Mouse (Mus musculus): Measurements from ENCODE around the gene Gpr4.
A peak's percentile ranks its signal among the peaks of the same experiment; 100 is the strongest.

The Gpr4 gene

DNA sequence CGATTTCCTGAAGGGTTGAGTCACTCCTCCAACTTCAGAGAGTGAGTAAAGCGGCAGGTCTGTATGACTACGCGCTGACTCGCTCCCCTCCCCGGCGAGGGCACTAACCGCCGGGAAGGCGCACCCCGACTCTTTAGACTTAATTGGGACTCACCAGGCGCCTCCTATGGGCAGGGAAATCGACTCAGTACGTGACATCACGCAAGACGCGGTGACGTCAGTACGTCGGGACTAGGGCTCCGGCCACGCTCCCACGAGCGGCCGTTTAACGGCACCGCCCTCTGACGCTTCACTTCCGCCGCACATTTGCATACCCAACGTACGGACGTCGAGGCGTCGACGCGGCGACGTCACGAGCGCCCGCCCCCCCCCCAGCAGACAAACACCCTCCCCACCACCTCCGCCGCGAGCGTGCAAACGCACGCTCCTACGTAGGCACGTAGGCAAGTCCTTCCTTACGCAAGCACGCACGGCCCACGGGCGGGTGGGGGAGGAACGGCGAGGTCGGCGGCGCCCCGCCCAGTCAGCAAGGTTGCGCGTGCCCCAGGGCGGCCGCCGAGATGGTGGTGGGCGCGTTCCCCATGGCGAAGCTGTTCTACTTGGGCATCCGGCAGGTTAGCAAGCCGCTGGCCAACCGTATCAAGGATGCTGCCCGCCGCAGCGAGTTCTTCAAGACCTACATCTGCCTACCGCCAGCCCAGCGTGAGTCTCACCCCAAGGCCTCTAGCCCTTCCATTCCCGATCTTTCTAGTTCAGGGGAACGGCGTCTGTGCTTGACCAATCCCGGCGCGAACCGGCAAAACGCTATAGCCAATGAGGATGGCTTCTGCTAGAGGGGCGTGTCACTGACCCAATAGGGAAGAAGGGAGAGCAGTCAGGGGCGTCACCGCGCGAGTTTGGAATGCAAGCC lies 15.8 kb downstream of the Gpr4 start, which contains the start of gene Opa3:
Gene Opa3 (plus strand): TSS at position 452 of the 910 bp plus-strand sequence.
- DNase-seq (ENCODE audit: low read depth, low spot score): peak; percentile 100

DNA sequence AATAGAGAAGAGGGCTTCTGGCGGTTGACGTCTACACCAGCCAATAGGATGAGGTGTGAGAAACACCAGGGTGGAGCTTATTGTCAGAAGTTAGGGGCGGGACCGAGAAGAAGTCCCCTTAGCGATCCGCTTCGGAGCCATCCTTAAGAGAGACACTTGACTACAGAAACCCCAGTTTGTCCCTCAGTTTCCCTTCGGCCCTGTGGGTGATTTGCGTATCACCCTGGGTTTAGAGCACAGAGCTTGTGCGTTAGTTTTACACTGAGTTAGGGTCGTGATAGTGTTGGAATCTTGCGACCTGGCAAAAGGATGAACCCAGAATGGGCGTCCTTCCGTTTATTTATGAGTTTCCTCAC lies 16.4 kb downstream of the Gpr4 start:
- DNase-seq (ENCODE audit: low read depth, low spot score): no peak

DNA sequence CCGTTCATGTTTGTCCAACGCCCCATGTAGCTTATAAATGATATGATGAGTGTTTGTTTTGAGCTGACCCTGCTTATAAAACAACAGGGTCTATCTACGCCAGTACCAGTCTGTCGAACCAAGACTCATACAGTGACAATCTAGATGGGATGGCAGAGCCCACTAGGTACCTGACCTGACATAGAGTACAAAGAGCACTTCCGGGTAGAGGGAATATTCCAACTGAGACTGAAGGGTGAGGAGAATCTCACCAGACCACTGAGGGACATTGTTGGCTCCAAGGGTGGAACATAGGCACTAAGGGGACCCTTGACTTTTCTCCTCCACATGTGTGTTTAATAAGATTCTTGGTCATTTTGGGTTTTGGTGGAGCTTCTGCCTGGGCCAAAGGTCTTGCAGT lies 17.1 kb downstream of the Gpr4 start:
- no peak for DNase-seq (ENCODE audit: low read depth, low spot score)

DNA sequence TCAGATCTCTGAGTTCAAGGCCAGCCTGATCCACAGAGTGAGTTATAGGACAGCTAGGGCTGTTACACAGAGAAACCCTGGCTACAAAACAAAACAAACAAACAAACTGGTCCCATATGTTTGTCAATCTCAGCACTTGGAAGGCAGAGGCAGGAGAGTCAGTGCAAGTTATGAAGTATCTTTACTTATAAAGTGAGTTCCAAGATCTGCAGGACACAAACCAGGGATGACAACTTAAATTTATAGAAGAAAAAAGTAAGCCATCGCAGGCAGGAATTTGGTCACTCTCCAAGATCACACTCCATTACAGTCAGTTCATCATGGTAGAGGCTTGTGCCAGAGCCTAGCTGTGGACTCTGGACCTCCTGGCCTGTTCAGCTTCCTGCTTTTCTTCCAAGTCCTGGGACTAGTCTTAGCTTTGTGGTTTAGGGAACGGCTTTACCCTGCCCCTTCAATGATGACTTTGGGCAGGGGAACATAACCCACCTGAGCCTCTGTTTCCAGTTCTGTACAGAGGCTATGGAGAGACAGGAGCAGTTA lies 17.8 kb downstream of the Gpr4 start:
- no peak for DNase-seq (ENCODE audit: low read depth, low spot score)

DNA sequence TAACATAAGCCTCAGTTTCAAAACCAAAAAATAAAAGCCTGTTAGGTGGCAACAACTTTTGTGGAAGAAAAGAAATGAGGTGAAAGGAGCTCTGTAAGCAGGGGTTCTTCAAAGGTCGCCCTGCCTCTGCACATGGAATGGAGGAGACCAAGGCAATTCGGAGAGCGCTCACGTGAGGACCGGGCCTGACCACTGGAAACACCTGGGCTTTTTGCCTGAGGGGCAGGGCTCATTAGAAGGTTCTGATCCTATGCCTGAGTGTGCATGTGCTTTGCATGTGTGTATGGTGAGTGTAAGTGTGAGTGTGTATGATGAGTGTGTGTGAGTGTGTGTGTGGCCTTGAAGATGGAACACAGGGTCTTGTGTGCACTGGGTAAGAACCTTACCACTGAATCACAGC lies 18.6 kb downstream of the Gpr4 start:
- no peak for DNase-seq (ENCODE audit: low read depth, low spot score)

DNA sequence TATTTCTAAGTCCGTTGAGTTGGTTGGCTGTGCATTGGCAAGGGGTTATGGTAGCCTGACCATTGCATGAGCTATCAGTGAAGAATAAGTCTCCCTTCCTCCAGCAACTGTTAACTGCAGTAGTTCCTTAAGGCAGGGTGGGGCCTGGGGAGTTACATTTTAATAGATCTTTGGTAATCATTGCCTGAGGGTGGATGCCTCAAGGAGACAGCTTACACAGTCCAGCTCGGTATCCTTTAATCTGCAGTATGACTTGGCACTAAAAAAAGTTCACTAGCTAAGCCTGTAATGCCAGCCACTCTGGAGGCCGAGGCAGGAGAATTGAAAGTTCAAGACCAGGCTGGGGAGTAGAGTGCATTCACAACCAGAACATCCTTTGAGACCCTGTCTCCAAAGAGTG lies 19.5 kb downstream of the Gpr4 start:
- DNase-seq (ENCODE audit: low read depth, low spot score): no peak

DNA sequence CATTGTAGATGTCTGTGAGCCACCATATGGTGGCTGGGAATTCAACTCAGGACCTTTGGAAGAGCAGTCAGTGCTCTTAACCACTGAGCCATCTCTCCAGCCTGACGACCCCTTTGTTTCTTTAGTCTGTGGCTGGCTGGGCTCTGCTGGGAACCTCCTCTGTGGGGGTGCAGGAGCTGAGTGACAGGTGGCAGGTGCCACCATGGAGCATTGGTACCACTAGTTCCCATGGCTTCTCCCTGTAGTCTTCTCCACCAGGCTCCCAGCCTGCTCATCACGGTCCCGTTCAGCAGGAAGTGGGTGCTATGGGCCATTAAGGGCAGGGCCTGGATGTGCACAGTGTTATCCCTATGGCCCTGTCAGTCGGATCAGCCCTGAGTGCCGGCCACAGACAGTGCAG lies 22.3 kb downstream of the Gpr4 start:
- DNase-seq (ENCODE audit: low read depth, low spot score): no peak

DNA sequence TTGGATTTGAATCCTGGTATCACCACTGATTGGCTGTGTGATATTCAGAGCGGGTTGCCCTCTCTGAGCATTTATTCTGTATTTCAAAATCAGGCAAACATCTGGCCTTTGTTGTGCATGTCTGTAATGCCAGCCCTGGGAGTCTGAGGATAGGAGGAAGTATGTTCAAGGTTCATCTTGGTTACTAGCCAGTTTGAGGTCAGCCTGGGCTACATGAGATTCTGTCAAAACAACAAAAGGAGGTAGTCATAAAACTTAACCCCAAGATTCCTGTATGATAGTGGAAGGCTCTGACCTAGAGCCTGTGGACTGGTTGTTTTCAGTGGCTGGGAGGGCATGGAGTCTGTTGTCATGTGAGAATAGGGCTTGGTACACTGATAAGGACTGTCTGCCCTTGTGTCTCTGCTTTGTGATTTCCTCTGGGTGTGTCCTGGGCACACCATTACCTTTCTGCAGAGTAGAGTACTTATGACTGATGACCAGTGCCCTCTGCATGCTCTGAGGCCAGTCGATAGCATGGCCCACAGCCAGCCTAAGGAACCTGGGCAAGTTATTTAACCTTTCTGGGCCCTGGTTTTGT lies 22.8 kb downstream of the Gpr4 start:
- DNase-seq (ENCODE audit: low read depth, low spot score): no peak

DNA sequence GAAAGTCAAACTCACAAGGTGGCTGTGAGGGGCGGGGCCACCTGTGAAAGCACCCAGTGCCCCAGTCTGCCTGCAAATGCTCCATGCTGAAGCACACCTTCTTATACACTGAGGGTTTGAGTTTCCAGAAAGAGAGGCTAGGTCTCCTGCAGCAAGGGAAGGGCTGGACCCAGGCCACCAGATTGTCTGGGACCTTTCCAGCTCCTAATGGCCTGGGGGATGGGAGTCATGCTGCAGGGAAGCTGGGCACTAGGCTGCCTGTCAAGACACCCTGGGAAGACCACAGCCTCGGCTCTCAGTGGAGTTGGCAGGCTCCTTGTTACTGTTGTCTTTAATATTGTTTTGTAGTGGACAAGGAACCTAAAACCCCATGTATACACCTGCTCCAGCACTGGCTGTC lies 24.1 kb downstream of the Gpr4 start:
- no peak for DNase-seq (ENCODE audit: low read depth, low spot score)

DNA sequence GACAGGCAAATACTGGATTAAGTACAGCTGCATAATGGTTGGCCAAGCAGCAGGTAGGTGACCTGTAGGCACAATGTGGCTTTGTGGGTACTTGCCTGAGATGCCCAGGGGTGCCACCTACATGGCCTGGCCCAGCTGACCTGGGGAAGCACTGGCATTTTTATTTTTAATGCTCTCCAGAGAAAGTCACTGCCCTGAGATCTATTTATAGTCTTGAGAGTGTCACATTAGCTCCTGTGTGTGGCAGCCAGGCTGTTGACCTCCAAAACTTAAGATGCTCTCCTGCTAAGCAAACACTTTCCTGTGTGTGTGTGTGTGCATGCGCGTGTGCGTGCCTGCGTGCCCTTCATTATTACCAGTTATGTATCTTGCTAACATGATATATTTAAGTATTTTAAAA lies 26.0 kb downstream of the Gpr4 start:
- no peak for DNase-seq (ENCODE audit: low read depth, low spot score)

DNA sequence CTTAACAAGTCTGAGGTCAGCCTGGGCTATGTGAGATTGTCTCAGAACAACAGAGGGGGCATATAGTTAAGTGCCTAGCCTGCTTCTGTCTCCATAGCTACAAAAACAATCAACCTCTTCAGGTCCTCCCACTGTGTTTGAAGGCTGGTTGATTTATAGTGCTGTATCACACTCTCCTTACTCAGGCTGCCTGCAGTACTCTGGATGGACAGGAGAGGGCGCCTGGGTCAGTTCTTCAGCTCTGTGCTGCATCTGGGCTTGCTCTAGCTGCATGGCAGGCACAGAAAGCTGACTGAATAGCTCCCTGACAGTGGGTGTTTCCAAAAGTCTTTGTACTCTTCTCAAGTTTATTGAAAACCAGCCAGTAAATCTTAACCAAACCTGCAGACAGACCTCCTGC lies 27.1 kb downstream of the Gpr4 start:
- DNase-seq (ENCODE audit: low read depth, low spot score): peak; percentile 91

DNA sequence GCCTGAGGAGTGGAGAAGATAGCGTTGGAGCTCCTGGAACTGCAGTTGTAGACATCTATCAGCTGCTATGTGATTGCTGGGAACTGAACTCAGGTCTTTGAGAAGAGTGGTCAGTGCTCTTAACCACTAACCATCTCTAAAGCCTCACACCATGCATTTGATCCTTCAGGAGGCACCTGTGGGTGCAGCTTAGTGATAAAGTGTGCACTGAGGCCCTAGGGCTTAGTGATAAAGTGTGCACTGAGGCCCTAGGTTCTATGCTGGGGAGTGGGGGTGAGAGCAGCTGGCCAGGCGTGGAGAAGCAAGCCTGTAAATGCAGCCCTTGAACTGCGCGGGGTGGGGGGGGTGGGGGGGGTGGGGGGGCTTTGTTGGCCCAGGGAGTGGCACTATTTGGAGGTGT lies 27.6 kb downstream of the Gpr4 start:
- DNase-seq (ENCODE audit: low read depth, low spot score): no peak

DNA sequence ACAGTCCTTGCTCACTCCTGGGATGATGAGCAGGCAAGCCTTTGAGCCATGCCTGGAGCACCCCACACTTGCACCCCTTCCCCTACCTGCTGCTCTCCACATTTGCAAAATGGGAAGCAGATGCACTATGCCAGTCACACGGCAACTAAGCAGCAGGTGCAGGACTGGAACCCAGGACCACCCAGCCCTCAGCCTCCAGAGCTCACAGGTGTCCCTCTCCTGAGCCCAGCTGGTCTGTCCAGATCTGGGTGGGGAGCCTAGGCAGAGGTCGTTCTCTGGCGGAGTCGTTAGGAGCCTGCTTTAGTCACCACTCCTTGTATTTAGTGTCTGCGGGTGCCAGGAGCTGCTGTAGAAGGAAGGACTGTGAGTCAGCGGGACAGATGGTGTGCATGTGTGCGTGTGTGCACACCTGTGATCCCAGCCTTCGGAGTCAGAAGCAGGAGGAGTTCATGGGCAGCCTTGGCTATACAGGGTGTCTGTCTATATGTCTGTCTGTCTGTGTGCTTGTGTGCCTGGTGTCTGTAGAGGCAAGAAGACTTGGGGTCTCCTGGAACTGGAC lies 28.6 kb downstream of the Gpr4 start:
- no peak for DNase-seq (ENCODE audit: low read depth, low spot score)

DNA sequence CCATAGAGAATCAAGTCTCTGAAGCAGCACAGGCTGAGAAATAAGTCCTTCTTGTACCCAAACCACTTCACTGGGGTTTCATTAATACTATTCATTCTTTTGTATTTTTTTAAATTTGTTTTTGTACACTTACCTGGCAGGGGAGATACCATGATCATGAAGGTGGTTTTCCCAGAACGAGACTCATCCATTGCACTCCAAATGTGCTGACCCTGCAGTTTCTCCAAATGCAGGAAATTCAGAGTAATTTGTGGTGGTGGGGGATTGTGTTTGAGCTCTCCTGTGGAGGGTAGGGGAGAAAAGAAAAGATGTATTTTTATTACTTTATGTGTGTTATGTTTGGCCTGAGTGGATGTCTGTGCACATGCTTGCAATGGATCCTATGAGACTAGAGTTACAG lies 29.7 kb downstream of the Gpr4 start:
- no peak for DNase-seq (ENCODE audit: low read depth, low spot score)

DNA sequence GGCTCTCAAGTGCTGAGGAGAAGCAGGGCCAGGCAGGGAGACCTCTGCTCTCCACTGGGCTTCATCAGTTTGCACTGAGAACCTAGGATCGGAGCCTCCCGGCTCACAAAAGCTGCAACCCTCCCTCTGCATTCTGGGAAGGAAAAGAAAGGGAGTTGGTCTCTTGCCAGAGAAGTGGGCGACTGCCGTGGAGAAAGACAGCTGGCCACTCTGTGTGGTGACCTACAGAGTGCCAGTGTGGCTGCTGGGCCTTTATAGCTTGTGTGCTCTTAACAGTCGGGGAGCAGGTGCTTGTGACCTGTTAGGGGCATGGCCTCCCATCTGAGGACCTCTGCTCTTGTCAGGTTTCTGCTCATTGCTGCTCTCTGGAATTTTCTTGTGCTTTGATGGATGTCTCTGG lies 31.5 kb downstream of the Gpr4 start:
- DNase-seq (ENCODE audit: low read depth, low spot score): no peak

DNA sequence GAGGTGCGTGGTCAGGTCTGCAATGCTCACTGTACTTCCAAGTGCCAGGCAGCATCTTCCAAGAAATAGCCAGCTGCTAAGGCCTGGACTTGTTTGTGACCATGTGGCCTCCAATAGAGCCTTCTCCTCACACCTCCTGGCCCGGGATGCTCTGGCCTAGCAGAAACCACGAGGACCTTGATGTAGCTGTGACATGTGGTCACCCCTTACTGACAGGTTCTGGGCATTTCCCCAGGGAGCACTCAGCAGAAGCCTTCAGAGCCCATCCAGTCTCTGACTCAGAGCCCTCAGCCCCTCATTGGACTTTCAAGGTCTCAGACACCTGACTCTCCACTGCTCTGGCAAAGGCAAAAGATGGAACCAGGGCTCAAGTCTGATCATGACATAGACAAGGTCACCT lies 32.7 kb downstream of the Gpr4 start:
- DNase-seq (ENCODE audit: low read depth, low spot score): no peak

DNA sequence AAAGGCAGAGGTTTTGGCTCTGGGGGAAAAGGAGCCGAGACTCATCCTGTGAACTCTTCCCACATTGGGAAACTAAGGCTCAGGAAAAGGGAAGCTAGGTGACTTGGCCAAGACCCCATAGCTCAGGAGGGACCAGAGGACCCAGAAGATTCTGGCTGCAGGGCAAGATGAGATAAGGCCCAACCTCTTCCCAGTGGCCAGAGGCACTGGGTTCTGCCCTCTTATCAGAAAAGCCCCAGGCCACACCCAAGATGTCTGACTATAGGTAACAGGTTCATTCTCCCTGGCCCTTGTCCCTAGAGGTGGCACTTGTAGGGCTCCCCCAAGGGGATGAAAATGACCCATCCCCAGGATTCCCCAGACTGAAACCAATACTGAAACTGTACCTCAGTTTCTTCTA lies 34.5 kb downstream of the Gpr4 start:
- DNase-seq (ENCODE audit: low read depth, low spot score): no peak

DNA sequence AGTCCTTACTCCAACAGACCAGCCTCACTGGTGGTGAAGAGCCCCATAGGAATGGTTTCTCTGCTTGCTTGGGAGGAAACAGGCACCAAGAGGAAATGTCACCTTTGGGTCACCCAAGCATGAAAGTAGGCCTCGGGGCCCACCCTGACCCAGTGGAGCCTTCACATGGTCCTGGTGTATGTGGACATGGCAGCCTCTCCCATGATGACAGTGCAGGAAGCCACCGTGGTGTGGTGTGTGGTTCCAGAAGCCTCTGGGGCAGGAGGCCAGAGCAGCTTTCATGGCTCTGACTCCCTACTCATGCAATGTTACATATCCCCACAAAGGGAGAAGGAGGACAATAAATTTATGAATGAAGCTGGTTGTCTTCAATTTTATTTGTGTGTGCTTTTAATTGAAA lies 35.2 kb downstream of the Gpr4 start:
- DNase-seq (ENCODE audit: low read depth, low spot score): no peak

DNA sequence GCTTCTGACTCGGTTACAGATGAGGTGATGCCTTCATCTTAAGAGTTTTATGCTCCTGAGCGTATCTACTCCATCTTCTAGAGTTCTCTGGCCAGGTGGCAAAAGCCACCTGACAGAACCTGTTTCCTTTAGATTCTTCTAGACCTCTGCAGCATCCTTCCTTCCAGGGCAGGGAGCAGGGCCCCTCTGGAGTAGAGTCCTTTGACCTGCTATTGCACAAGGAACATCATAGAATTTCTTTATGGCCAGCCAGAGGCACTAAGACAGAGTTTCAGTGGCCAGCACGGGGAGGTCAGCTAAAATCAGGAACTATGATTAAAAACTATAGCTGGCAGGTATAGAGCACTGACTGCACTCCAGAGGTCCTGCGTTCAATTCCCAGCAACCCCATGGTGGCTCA lies 39.7 kb downstream of the Gpr4 start:
- no peak for DNase-seq (ENCODE audit: low read depth, low spot score)

DNA sequence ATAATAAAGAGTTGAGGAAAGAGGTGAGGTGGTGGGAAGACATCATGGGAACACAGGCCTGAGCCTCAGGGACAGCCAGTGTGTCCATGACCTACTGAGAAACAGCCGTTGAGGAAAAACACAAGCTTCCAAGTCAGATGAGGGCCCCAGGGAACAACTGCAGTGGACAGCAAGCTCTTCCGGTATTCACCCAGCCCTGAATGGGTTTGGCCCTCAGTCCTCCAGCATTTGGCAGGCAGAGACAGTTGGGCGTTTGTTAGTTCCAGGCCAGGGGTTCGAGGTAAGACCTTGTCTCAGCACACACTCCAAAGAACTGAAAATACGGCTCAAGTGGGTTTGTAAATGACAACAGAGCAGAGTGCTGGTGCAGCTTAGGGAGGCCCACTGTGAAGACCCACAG lies 41.1 kb downstream of the Gpr4 start:
- DNase-seq (ENCODE audit: low read depth, low spot score): no peak

DNA sequence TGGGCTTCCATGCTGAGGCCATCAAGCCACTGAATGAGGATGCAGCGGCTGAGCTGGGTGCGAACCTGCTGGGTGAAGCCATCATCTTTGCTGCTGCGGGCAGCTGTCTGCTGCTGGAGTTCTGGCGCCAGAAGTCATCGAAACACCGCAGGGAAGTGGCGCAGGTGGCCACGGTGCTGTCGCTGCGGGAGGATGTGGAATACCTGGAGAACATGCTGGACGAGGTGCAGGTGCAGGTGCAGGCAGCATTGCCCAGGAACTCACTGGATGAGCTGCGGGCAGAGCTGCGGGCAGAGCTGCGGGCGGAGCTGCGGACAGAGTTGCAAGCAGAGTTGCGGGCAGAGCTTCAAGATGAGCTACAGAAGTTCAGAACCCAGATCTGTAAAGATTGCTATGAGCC lies 43.1 kb downstream of the Gpr4 start:
- peak; percentile 50 for DNase-seq (ENCODE audit: low read depth, low spot score)

DNA sequence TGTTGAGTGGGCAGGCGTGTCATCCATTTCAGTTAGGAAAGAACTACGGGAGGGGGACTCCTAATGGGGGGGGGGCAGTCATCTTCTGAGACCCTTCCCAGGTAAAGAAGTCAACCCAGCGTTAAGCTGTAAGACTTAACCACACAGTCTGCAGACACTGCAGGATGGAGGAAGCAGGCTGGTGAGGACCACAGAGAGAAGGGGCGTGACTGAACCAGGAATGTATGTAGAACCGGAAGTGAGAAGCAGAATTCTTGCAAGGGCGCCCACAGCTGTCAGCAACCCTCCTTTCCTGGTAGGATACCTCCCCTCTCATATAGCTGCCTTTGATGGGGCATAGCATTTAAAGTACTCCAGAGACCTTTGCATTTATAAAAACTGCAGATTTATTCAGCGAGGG lies 44.2 kb downstream of the Gpr4 start:
- DNase-seq (ENCODE audit: low read depth, low spot score): peak; percentile 64
